ENCODE assay signal across 9 mouse cellular contexts in genomic region chr4:88760431-88760830, GRCm38 (mm10). TPM values are rescaled to one million over a fixed set of nuclear protein-coding genes. Genes with fewer than 3 reads are reported as not detected.
DNase-seq lines count a peak whose midpoint lies in the region; ATAC-seq lines count a peak whose summit lies in the region.
"Not testable (repeated sequence)": the region's sequence is repeated elsewhere in the genome, so short reads cannot be mapped to it uniquely, and the experiment has no call there.
"Had no signal": no experiment of that assay in that cellular context is flagged by ENCODE, and none has a peak within 500 bp of the region (broad histone marks: within the 10 kb centered on the region; RNA-seq: fewer than 3 reads in every experiment).

No protein-coding gene starts in this region.

- peak; percentile 81 for DNase-seq in adrenal gland, postnatal 10 days
- DNase-seq in heart, adult 9 months (ENCODE audit: low spot score in 2 of 2): peak; percentile 85
- peak; percentile 81 for DNase-seq in kidney, adult 18-20 months
- DNase-seq in left cerebral cortex, postnatal 25 days (ENCODE audit: low spot score in 2 of 2): peak; percentile 37 to 46
- peak; percentile 86 to 93 for DNase-seq in lung, postnatal 4 days
- DNase-seq in right cerebral cortex, postnatal 10 days (ENCODE audit: low spot score in 2 of 2): peak; percentile 68 to 69
- peak; percentile 80 for DNase-seq in urinary bladder, postnatal 14 days (ENCODE audit: low spot score)

- not testable (repeated sequence) for ATAC-seq in embryonic facial prominence, embryonic 12.5 days (ENCODE audit: insufficient number of reproducible peaks, insufficient read depth, low FRiP score, low TSS enrichment)

- not testable (repeated sequence) for H3K9me3 ChIP-seq in embryonic facial prominence, embryonic 12.5 days

- H3K4me3 ChIP-seq in embryonic facial prominence, embryonic 12.5 days: peak overlapping the region; percentile 36

- intact Hi-C loops in left cerebral cortex, postnatal 25 days (cut with DNase I): not testable (repeated sequence)

- H3K4me1 ChIP-seq in embryonic facial prominence, embryonic 12.5 days: not testable (repeated sequence)

- not testable (repeated sequence) for H3K27me3 ChIP-seq in embryonic facial prominence, embryonic 12.5 days

- peak overlapping the region; percentile 44; the same call in 1 of the 2 replicates for H3K9ac ChIP-seq in embryonic facial prominence, embryonic 12.5 days

- H3K4me2 ChIP-seq in embryonic facial prominence, embryonic 12.5 days (replicated peaks): peak overlapping the region; percentile 48

- H3K27ac ChIP-seq in embryonic facial prominence, embryonic 12.5 days: peak overlapping the region; percentile 75; the same call in 1 of the 2 replicates

- H3K36me3 ChIP-seq in embryonic facial prominence, embryonic 12.5 days: not testable (repeated sequence)

- under 1% methylated on average over 23 of the region's 28 CpGs for WGBS in embryonic facial prominence, embryonic 12.5 days

RNA-seq across cellular contexts. Expression of gene Gm13283, which starts 0.5 kb away (rescaled TPM):
- total RNA-seq in adrenal gland, postnatal 10 days (2021): under 1 TPM in 1 of 2 experiments, not detected in 1; 0.24 TPM
- polyA plus RNA-seq in embryonic facial prominence, embryonic 12.5 days (2016; fragmentation: Nextera tagmentation; extraction: Ambion mirVana): 0.32 and 0.41 TPM in 2 replicates
- total RNA-seq in left cerebral cortex, postnatal 25 days (2021): not detected
- polyA plus RNA-seq: inflammation-experienced regulatory T-cells, adult 6 months had no signal

RNA-seq across cellular contexts. Expression of gene Gm13271, which starts 5.8 kb away (rescaled TPM):
- total RNA-seq in adrenal gland, postnatal 10 days (2021): not detected
- not detected in 2 replicates for polyA plus RNA-seq in embryonic facial prominence, embryonic 12.5 days (2016; fragmentation: Nextera tagmentation; extraction: Ambion mirVana)
- total RNA-seq in left cerebral cortex, postnatal 25 days (2021): not detected
- polyA plus RNA-seq: inflammation-experienced regulatory T-cells, adult 6 months had no signal

RNA-seq across cellular contexts. Expression of gene Gm13290, which starts 13.2 kb away (rescaled TPM):
- not detected for total RNA-seq in adrenal gland, postnatal 10 days (2021)
- polyA plus RNA-seq in embryonic facial prominence, embryonic 12.5 days (2016; fragmentation: Nextera tagmentation; extraction: Ambion mirVana): 0.37 TPM in 1 of 2 replicates, not detected in the other
- not detected for total RNA-seq in left cerebral cortex, postnatal 25 days (2021)
- polyA plus RNA-seq: inflammation-experienced regulatory T-cells, adult 6 months had no signal

RNA-seq across cellular contexts. Expression of gene Gm13289, which starts 16.3 kb away (rescaled TPM):
- total RNA-seq in adrenal gland, postnatal 10 days (2021): not detected
- polyA plus RNA-seq in embryonic facial prominence, embryonic 12.5 days (2016; fragmentation: Nextera tagmentation; extraction: Ambion mirVana): not detected in 2 replicates
- total RNA-seq in left cerebral cortex, postnatal 25 days (2021): not detected
- polyA plus RNA-seq: inflammation-experienced regulatory T-cells, adult 6 months had no signal

RNA-seq across cellular contexts. Expression of gene Gm13272, which starts 19.2 kb away (rescaled TPM):
- total RNA-seq in adrenal gland, postnatal 10 days (2021): not detected
- not detected in 2 replicates for polyA plus RNA-seq in embryonic facial prominence, embryonic 12.5 days (2016; fragmentation: Nextera tagmentation; extraction: Ambion mirVana)
- total RNA-seq in left cerebral cortex, postnatal 25 days (2021): not detected
- polyA plus RNA-seq: inflammation-experienced regulatory T-cells, adult 6 months had no signal
